Mouse (Mus musculus): ENCODE measurements around the gene Kctd10.

The Kctd10 gene

DNA sequence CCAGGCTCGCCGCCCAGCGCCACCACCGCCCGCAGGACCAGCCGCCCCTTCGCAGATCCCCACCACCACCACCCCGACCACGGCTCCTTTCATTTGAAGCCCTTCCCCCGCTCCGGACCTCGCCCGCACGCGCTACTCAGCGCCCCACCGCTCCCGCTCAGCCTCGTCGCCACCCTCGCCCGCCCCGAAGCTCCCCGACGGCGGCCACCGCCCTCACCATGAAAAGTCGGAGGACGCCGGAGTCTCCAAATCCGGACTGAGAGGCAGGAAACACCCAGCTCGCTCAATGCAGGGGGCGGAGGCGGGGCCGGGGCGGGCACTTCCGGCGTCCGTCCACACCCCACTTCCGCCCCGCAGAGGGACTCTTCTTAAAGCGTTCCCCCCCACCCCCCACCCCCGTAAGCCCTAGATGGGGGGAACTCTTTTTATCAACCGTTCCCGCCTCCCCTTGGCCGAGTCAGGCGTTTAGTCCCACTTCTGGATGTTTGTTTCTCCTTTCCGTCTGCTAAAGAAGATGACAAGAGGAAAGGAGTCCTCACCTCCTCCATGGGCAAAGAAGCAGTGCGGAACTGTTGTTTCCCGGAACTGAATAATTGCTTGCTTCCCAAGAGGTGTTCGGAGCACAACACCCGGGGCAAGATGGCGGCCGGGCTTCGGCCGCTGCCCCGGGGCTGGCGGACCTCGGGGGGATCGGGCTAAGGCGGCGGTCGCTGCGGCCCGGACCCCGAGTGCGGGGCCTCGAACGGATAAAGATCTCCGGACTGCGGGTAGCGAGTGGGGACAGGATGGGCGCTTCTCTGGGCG lies at the start of gene Kctd10, which contains the start of gene Ube3b:
Kctd10 (minus strand) TSS at position 300 of the 804 bp plus-strand sequence.
Ube3b (plus strand) TSS at position 399 of the 804 bp plus-strand sequence.
- DNase-seq (ENCODE audit: low spot score in 2 of 2), result peak; percentile 50 to 61

- no peak for DNase-seq (ENCODE audit: low spot score in 2 of 2)
Observed at GRCm38 (mm10) chr5:114429781-114430180, 49.5 kb upstream of the Kctd10 start.

GRCm38 (mm10) chr5:114428621-114429020 lies 48.3 kb upstream of the Kctd10 start:
- DNase-seq (ENCODE audit: low spot score in 2 of 2), result no peak

GRCm38 (mm10) chr5:114426732-114427131 lies 46.4 kb upstream of the Kctd10 start:
- DNase-seq (ENCODE audit: low spot score in 2 of 2), result no peak

- DNase-seq (ENCODE audit: low spot score in 2 of 2), result no peak
Observed at GRCm38 (mm10) chr5:114423961-114424360, 43.7 kb upstream of the Kctd10 start.

DNA sequence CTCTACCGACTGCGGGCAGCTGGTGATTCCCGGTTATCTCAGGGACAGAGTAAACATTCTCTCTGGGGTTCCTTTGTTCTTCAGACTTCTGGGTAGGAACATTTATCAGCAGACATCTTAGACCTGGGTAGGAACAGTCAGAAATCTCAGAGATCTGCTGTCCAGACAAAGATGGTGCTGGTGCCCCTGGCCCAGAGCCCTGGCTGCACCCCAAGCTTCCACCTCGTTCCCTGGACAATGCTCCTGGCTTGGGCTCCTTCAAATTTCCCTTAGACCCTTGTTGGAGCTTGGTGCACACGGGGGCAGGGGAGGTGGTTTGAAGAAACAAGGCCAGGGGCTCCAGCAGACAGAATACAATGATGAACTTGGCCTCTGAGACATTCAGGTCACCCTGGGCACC lies 42.3 kb upstream of the Kctd10 start:
- no peak for DNase-seq (ENCODE audit: low spot score in 2 of 2)

- DNase-seq (ENCODE audit: low spot score in 2 of 2), result no peak
Observed at GRCm38 (mm10) chr5:114421561-114422298, 41.4 kb upstream of the Kctd10 start.

- no peak for DNase-seq (ENCODE audit: low spot score in 2 of 2)
Observed at GRCm38 (mm10) chr5:114418541-114418940, 38.2 kb upstream of the Kctd10 start.

GRCm38 (mm10) chr5:114416855-114417254 lies 36.5 kb upstream of the Kctd10 start:
- no peak for DNase-seq (ENCODE audit: low spot score in 2 of 2)

- no peak for DNase-seq (ENCODE audit: low spot score in 2 of 2)
Observed at GRCm38 (mm10) chr5:114415606-114416005, 35.3 kb upstream of the Kctd10 start.

- no peak for DNase-seq (ENCODE audit: low spot score in 2 of 2)
Observed at GRCm38 (mm10) chr5:114413067-114413735, 32.9 kb upstream of the Kctd10 start.

DNA sequence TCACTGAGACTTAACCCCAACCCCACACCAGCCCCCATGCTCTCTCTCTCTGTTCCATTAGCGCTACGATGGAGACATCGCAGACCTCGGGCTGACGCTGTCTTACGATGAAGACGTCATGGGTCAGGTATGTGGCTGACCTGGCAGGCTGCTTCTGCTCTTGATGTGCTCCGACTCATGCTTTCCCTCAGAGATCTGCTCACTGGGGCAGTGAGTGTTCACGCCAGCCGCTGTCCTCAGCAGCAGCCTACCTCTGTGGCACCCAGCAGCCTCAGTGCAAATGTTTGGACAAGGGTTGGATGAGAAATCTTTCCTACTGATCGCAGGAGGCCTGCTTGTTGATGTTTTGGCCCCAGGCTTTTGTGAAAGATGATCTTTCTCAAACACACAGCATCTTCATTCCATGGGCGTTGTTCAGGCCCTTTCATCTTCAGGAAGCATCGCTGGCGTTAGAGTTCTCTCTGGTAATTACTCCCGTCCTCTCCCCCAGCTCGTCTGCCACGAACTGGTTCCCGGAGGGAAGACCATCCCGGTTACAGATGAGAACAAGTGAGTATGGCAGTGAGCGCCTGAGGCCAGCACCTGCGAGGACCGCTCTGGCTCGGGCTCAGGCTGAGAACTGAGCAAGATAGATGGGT lies 32.2 kb upstream of the Kctd10 start:
- DNase-seq (ENCODE audit: low spot score in 2 of 2), result no peak

DNA sequence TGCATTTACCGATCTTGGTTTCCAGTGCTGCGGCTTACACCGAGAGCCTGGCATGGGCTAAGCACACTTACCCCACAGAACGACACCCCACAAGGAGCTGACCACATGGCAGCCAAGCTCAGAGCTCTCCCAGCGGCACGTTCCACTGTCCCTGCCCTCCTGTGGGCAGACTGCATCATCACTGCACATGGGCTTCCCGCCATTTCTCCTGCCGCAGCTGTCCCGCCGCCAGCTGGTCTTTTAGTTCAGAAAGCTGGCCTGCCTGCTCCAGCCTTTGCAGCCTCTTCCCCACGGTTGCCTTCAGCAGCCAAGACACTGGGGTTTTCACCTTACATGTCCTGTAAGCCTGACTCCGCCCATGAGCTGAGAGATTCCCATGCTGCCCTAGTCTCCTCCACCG lies 30.1 kb upstream of the Kctd10 start:
- no peak for DNase-seq (ENCODE audit: low spot score in 2 of 2)

- no peak for DNase-seq (ENCODE audit: low spot score in 2 of 2)
Observed at GRCm38 (mm10) chr5:114408846-114409245, 28.5 kb upstream of the Kctd10 start.

DNA sequence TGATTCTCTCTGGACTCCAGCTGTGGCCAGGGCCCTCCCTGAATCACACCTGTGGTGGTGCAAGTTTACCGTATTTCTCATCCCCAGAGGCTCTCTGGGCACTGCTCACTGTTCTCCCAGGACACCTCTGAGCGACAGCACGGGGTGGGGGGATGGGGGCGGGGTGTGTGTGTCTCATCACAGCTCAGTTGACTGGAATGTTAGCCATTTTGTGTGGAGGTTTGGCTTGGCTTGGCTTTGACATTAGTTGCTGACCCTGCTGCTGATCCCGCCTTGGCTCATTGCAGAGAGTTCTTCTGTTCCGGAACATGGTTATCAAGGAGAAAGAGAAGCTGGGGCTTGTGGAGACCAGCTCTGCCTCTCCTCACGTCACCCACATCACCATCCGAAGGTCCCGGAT lies 27.5 kb upstream of the Kctd10 start:
- no peak for DNase-seq (ENCODE audit: low spot score in 2 of 2)

GRCm38 (mm10) chr5:114407269-114407668 lies 27.0 kb upstream of the Kctd10 start:
- no peak for DNase-seq (ENCODE audit: low spot score in 2 of 2)

GRCm38 (mm10) chr5:114406592-114406991 lies 26.3 kb upstream of the Kctd10 start:
- no peak for DNase-seq (ENCODE audit: low spot score in 2 of 2)

DNA sequence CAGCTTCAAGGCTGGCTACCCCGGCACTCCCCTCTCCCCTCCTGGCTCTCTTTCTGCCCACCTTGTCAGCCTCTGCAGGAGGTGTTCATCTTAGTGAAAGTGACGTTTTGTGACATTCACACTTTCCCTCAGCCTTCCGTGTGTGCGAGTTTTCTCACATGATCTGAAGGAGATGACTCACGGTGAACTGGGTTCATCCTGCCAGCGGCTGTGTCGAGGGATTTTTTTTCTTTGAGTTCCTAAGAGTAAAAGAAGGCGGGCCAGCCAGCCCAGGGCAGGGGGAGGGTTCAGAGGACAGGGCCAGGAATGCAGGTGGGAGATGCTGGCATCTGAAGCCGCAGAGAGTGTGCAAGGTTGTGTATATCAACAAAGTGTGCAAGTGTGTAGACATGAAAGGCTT lies 12.9 kb upstream of the Kctd10 start:
- no peak for DNase-seq (ENCODE audit: low spot score in 2 of 2)

- DNase-seq (ENCODE audit: low spot score in 2 of 2), result no peak
Observed at GRCm38 (mm10) chr5:114384448-114384847, 4.1 kb upstream of the Kctd10 start.

- DNase-seq (ENCODE audit: low spot score in 2 of 2), result no peak
Observed at GRCm38 (mm10) chr5:114383184-114383904, 3.0 kb upstream of the Kctd10 start.

GRCm38 (mm10) chr5:114381013-114381351 lies 674 bp upstream of the Kctd10 start:
- DNase-seq (ENCODE audit: low spot score in 2 of 2), result no peak
